Mouse (Mus musculus) brain, embryonic 14.5 days (tissue): ENCODE results near the gene Wnt8b.
A peak's percentile ranks its signal among the peaks of the same experiment; 100 is the strongest.

Source experiments
- CTCF ChIP-seq: fragments of 200-500 bp; IDR thresholded peaks from 2 replicates; pipeline ENCODE4 v1.5.1; 2012; ENCODE audit warnings: inconsistent platforms, mild to moderate bottlenecking, moderate library complexity, borderline replicate concordance; ENCODE audit not compliant: insufficient read depth, insufficient read length; ENCODE audit errors: extremely low read depth
- POLR2A ChIP-seq: fragments of 200-500 bp; IDR thresholded peaks from 2 replicates; pipeline ENCODE4 v1.6.1; 2012; ENCODE audit warnings: mild to moderate bottlenecking, inconsistent platforms, borderline replicate concordance; ENCODE audit not compliant: poor library complexity, insufficient read depth, insufficient read length, severe bottlenecking; ENCODE audit errors: extremely low read depth

- TF ChIP-seq CTCF = no peak
- TF ChIP-seq POLR2A = peak; percentile 73; the same call in 1 of the 2 replicates
Observed at GRCm38 (mm10) chr19:44554861-44555590, 61.8 kb downstream of the Wnt8b start, which contains the start of gene Ndufb8.
